ENCODE assay signal across 14 mouse cellular contexts in the genomic region with DNA sequence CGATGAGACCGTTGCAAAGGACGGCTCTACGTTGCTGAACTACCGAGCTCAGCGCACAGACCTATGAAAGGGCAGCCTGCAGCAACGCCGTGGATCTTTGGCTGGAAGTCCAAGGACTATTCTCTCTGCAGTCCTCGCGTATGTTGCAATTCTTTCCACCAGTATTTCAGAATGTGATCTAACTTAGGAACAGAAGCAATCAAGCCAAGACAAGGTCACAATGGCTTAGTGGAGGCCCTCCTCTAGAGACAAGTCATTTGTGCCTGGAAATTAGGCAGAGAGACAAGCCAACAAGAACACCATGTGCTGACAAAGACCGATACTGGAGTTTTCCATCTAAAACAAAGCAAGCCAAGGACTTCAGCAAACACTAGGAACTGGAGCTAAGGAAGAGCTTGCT. TPM values are rescaled to one million over a fixed set of nuclear protein-coding genes. Genes with fewer than 3 reads are reported as not detected.
A peak's percentile ranks its signal among the peaks of the same experiment; 100 is the strongest.
DNase-seq lines count a peak whose midpoint lies in the region; ATAC-seq lines count a peak whose summit lies in the region.
"Had no signal": no experiment of that assay in that cellular context is flagged by ENCODE, and none has a peak within 500 bp of the region (broad histone marks: within the 10 kb centered on the region; RNA-seq: fewer than 3 reads in every experiment).

No protein-coding gene starts in this region.

- H3K9ac ChIP-seq in liver, embryonic 16.5 days (ENCODE audit: low read depth, low read length) = no peak overlapping the region
- no peak overlapping the region for H3K9ac ChIP-seq in midbrain, embryonic 11.5 days (ENCODE audit: low read length)
- H3K9ac ChIP-seq: forebrain, postnatal 0 days had no signal

- H3K4me2 ChIP-seq in liver, embryonic 16.5 days (ENCODE audit: low read depth, low read length) = no peak overlapping the region
- no peak overlapping the region for H3K4me2 ChIP-seq in midbrain, embryonic 11.5 days

- intact Hi-C loops in heart, postnatal 10 days (cut with DNase I) = no loop called here

- H3K9me3 ChIP-seq in liver, embryonic 16.5 days (replicated peaks; ENCODE audit: control insufficient read depth, low read length) = no peaks in the 10 kb centered on the region
- H3K9me3 ChIP-seq in midbrain, embryonic 11.5 days (ENCODE audit: control insufficient read depth, low read length) = no peaks in the 10 kb centered on the region

- H3K27me3 ChIP-seq in liver, embryonic 16.5 days (ENCODE audit: control insufficient read depth, insufficient read depth, low read depth, low read length) = no peaks in the 10 kb centered on the region
- no peaks in the 10 kb centered on the region for H3K27me3 ChIP-seq in midbrain, embryonic 11.5 days (ENCODE audit: control insufficient read depth, insufficient read depth, low read length)

- peak; percentile 97 for DNase-seq in heart, adult 11 months
- DNase-seq in heart, postnatal 10 days = no peak
- no peak for DNase-seq in liver
- peak; percentile 65 for DNase-seq in fat pad, adult 2 months (ENCODE audit: extremely low read depth, low read depth, low spot score)
- peak; percentile 62 for DNase-seq in testis, postnatal 10 days (ENCODE audit: low spot score)
- no peak for DNase-seq in midbrain, embryonic 11.5 days (ENCODE audit: low spot score, missing footprints)
- DNase-seq: cerebellum, postnatal 25 days; forebrain, postnatal 0 days; left cerebral cortex, postnatal 4 days; midbrain, embryonic 14.5 days; thymus, postnatal 14 days had no signal

- ATAC-seq in liver, embryonic 16.5 days (ENCODE audit: low read depth) = peak; percentile 69
- no peak for ATAC-seq in frontal cortex, adult (ENCODE audit: low TSS enrichment)
- ATAC-seq in midbrain, embryonic 11.5 days (ENCODE audit: low FRiP score) = no peak
- ATAC-seq: forebrain, postnatal 0 days had no signal

- WGBS in liver, embryonic 16.5 days (ENCODE audit: insufficient replicate concordance) = 70% methylated on average over 11 of the region's 11 CpGs
- 92% methylated on average over 11 of the region's 11 CpGs for WGBS in midbrain, embryonic 11.5 days

- no peak overlapping the region for H3K4me3 ChIP-seq in liver, embryonic 16.5 days (ENCODE audit: low read depth, low read length)
- no peak overlapping the region for H3K4me3 ChIP-seq in midbrain, embryonic 11.5 days (ENCODE audit: low read depth, low read length)

- H3K36me3 ChIP-seq in liver, embryonic 16.5 days (ENCODE audit: control insufficient read depth, insufficient read depth) = no peaks in the 10 kb centered on the region
- H3K36me3 ChIP-seq in midbrain, embryonic 11.5 days (ENCODE audit: control insufficient read depth, insufficient read depth, low read length) = no peaks in the 10 kb centered on the region

- no peak overlapping the region for H3K27ac ChIP-seq in liver, embryonic 16.5 days (ENCODE audit: low read length)
- H3K27ac ChIP-seq in midbrain, embryonic 11.5 days (ENCODE audit: low read depth, low read length) = no peak overlapping the region
- H3K27ac ChIP-seq: kidney, postnatal 0 days had no signal

- H3K4me1 ChIP-seq in liver, embryonic 16.5 days (ENCODE audit: control insufficient read depth, low read depth, low read length) = peaks cover 12% of the 10 kb centered on the region
- no peaks in the 10 kb centered on the region for H3K4me1 ChIP-seq in midbrain, embryonic 11.5 days (ENCODE audit: control insufficient read depth, insufficient read depth, low read length)

RNA-seq across cellular contexts. Expression of a gene that starts 24.0 kb away (rescaled TPM):
- 10 to 100 TPM; 28.7 to 29.1 TPM for total RNA-seq in heart, postnatal 10 days (2021)
- 10.9 and 11.4 TPM in 2 replicates for polyA plus RNA-seq in liver, embryonic 16.5 days (2015; fragmentation: Nextera tagmentation; extraction: Ambion mirVana)
- polyA plus RNA-seq in midbrain, embryonic 11.5 days (2014; fragmentation: Nextera tagmentation; extraction: Ambion mirVana) = 63.5 and 69.3 TPM in 2 replicates

RNA-seq across cellular contexts. Expression of a gene that starts 52.1 kb away (rescaled TPM):
- total RNA-seq in heart, postnatal 10 days (2021) = 10 to 100 TPM; 11.3 to 13.2 TPM
- 17.7 and 18.4 TPM in 2 replicates for polyA plus RNA-seq in liver, embryonic 16.5 days (2015; fragmentation: Nextera tagmentation; extraction: Ambion mirVana)
- 29.1 and 30.0 TPM in 2 replicates for polyA plus RNA-seq in midbrain, embryonic 11.5 days (2014; fragmentation: Nextera tagmentation; extraction: Ambion mirVana)

Comparison
In these comparisons a context has a peak if more than half of its experiments do, and no peak if none do; other contexts are left out.
1. DNase-seq: peak in heart, adult 11 months (single experiment), fat pad, adult 2 months (single experiment) and testis, postnatal 10 days (single experiment); none in heart, postnatal 10 days (0 of 2), liver (single experiment) and midbrain, embryonic 11.5 days (single experiment).